Mouse (Mus musculus): ENCODE measurements around the gene Ccnq.

DNA sequence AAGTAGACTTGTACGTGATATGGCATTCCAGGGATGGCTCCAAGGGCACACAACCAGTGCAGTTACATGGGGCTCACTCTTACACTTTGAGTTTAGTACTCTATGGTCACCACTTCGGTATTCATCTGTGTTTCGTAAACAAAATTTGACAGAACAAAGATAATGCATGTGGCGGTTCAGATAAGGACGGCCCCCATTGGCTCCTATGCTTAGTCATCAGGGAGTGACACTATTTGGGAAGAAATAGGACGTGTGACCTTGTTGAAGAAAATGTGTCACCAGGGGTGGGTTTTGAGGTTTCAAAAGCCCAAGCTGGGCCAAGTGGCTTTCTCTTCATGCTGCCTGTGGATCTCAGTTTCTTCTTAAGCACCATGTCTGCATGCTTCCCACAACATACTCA, 18.9 kb downstream of the Ccnq start:
- TF ChIP-seq CTCF (conservative IDR thresholded peaks at IDR 0.05; ENCODE audit: low read length): no peak
- no peak for TF ChIP-seq NANOG (IDR thresholded peaks at IDR 0.05; ENCODE audit: borderline replicate concordance, low read length)
